Mouse (Mus musculus) forebrain, embryonic 16.5 days (tissue): Measurements from ENCODE around the gene Il1r1. TPM values are rescaled to one million over a fixed set of nuclear protein-coding genes. Genes with fewer than 3 reads are reported as not detected.

Experiments used
- ATAC-seq: fragments of 200-750 bp; cut with Nextera tagmentation; 2 replicates; pipeline ENCODE4 v1.8.0; 2017; ENCODE audit warnings: mild to moderate bottlenecking, moderate library complexity
- H3K27ac ChIP-seq: fragments of 300-500 bp; sonication (generic); 2 replicates; pipeline ENCODE4 v1.5.1; 2014; ENCODE audit warnings: low read length, control low read depth
- H3K27me3 ChIP-seq: fragments of 300-500 bp; sonication (generic); replicated peaks from 2 replicates; pipeline ENCODE4 v1.6.1; 2014; ENCODE audit warnings: low read length; ENCODE audit not compliant: control insufficient read depth, insufficient read depth
- H3K36me3 ChIP-seq: fragments of 300-500 bp; sonication (generic); 2 replicates; pipeline ENCODE4 v1.6.1; 2014; ENCODE audit not compliant: control insufficient read depth, insufficient read depth
- H3K4me1 ChIP-seq: fragments of 300-500 bp; sonication (generic); replicated peaks from 2 replicates; pipeline ENCODE4 v1.6.1; 2014; ENCODE audit warnings: low read length; ENCODE audit not compliant: control insufficient read depth, insufficient read depth
- H3K4me2 ChIP-seq: fragments of 300-500 bp; sonication (generic); 2 replicates; pipeline ENCODE4 v1.6.1; 2014; ENCODE audit warnings: mild to moderate bottlenecking, low read length, control low read depth
- H3K4me3 ChIP-seq: fragments of 300-500 bp; sonication (generic); replicated peaks from 2 replicates; pipeline ENCODE4 v1.5.1; 2014; ENCODE audit warnings: mild to moderate bottlenecking, low read length, control low read depth
- H3K9ac ChIP-seq: fragments of 300-500 bp; sonication (generic); replicated peaks from 2 replicates; pipeline ENCODE4 v1.6.1; 2014; ENCODE audit warnings: low read depth, low read length, control low read depth
- H3K9me3 ChIP-seq: fragments of 300-500 bp; sonication (generic); 2 replicates; pipeline ENCODE4 v1.6.1; 2016; ENCODE audit warnings: low read length; ENCODE audit not compliant: control insufficient read depth
- WGBS: fragments of 180-500 bp; shearing (Covaris S2); extraction: QIAGEN DNeasy Blood & Tissue Kit; methylation state at CpG from one replicate; pipeline ENCODE4 v1.1.7; 2014; 5-methylcytosine and 5-hydroxymethylcytosine counted together
- polyA plus RNA-seq: library from polyadenylated mRNA; unstranded; fragments of >200 nt; fragmentation: Nextera tagmentation; extraction: Ambion mirVana; gene quantifications from 2 replicates; pipeline ENCODE4 v1.2.1, GENCODE M21; 2015

The Il1r1 gene
- polyA plus RNA-seq, 1 experiment from 2014 or later: 0.44 TPM

DNA sequence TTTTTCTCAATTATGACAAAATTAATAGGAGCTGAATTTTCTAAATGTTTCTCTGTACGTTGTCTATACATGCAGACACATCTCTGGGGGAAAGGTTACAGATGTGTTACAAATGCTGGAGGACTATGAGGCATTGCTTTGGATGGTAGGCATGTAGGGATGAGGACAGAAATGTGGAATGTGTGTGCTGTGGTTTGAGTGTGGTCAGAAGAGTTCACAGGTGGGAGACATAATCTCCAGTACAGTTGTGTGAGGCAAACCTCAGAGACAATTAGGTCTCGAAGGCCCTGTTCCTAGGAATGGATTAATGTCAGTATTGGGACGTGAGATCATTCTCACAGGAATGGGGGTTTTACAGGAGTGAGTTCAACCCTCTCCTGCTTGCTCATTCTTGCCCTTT, 47.3 kb downstream of the Il1r1 start:
- no peak overlapping the region for H3K4me2 ChIP-seq
- no peaks in the 10 kb centered on the region for H3K4me1 ChIP-seq
- H3K36me3 ChIP-seq: no peaks in the 10 kb centered on the region
- no peak for ATAC-seq
- no peaks in the 10 kb centered on the region for H3K9me3 ChIP-seq
- H3K4me3 ChIP-seq: no peak overlapping the region
- no peak overlapping the region for H3K9ac ChIP-seq
- no peak overlapping the region for H3K27ac ChIP-seq
- 92% methylated on average over 3 of the region's 3 CpGs for WGBS
- H3K27me3 ChIP-seq: no peaks in the 10 kb centered on the region

DNA sequence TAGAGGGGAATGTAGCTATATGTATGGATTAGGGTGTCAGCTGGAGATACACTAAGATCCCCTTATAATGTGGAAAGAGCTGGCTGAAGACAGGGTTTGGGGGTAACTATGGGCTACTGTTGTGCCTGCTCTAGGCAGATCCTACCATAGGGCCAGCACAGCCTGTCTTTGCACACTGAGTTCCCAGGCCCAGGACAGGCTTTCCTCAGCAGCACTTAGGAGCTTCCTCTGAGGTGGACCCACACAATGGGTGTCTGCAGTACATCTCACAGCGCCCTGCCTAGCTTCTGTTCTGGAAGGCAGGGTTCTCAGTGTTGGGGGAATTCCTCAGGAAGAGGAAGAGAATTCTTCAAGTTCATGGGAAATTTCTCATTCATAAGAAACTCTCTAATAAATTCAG, 48.6 kb downstream of the Il1r1 start:
- Histone ChIP-seq H3K4me3 (no peak overlapping the region), H3K36me3 (no peaks in the 10 kb centered on the region), H3K4me1 (no peaks in the 10 kb centered on the region), H3K27ac (no peak overlapping the region), H3K9ac (no peak overlapping the region), H3K9me3 (no peaks in the 10 kb centered on the region), H3K4me2 (no peak overlapping the region), H3K27me3 (no peaks in the 10 kb centered on the region)
- WGBS: 88% methylated on average over 1 of the region's 1 CpGs
- ATAC-seq: no peak

- Histone ChIP-seq H3K4me2 (no peak overlapping the region), H3K27me3 (no peaks in the 10 kb centered on the region), H3K9me3 (no peaks in the 10 kb centered on the region), H3K36me3 (no peaks in the 10 kb centered on the region), H3K9ac (no peak overlapping the region), H3K27ac (no peak overlapping the region), H3K4me1 (no peaks in the 10 kb centered on the region), H3K4me3 (no peak overlapping the region)
- no peak for ATAC-seq
- WGBS: 79% methylated on average over 10 of the region's 10 CpGs
These were observed 50.6 kb downstream of the Il1r1 start for GRCm38 (mm10) chr1:40275285-40276013.

DNA sequence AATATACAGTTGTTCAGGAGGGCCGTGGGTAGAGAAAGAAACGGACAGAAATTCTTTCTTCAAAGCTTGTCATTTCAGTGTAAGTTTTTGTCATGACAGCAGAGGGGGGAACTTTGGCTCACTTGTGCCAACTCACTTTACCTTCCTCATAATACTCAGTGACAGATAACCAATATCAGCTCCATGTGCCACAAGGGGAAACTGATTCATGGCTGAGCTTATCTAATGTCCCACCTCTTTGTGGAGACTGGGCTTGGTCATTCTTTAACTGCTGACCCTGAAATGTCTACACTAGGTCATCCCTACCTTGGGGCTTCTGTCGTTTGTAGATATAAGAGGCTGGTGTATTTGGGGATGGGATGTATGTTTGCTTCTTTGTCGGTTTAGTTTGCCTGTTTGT, 53.1 kb downstream of the Il1r1 start:
- Histone ChIP-seq H3K9me3 (no peaks in the 10 kb centered on the region), H3K4me2 (no peak overlapping the region), H3K4me3 (no peak overlapping the region), H3K27me3 (no peaks in the 10 kb centered on the region), H3K9ac (no peak overlapping the region), H3K27ac (no peak overlapping the region), H3K36me3 (no peaks in the 10 kb centered on the region), H3K4me1 (no peaks in the 10 kb centered on the region)
- WGBS: 90% methylated on average over 4 of the region's 4 CpGs
- ATAC-seq: no peak

- no peak for ATAC-seq
- WGBS: 83% methylated on average over 2 of the region's 2 CpGs
- Histone ChIP-seq H3K36me3 (no peaks in the 10 kb centered on the region), H3K27me3 (no peaks in the 10 kb centered on the region), H3K4me2 (no peak overlapping the region), H3K9me3 (no peaks in the 10 kb centered on the region), H3K4me1 (no peaks in the 10 kb centered on the region), H3K9ac (no peak overlapping the region), H3K27ac (no peak overlapping the region), H3K4me3 (no peak overlapping the region)
These were observed 53.8 kb downstream of the Il1r1 start for GRCm38 (mm10) chr1:40278720-40279119.

DNA sequence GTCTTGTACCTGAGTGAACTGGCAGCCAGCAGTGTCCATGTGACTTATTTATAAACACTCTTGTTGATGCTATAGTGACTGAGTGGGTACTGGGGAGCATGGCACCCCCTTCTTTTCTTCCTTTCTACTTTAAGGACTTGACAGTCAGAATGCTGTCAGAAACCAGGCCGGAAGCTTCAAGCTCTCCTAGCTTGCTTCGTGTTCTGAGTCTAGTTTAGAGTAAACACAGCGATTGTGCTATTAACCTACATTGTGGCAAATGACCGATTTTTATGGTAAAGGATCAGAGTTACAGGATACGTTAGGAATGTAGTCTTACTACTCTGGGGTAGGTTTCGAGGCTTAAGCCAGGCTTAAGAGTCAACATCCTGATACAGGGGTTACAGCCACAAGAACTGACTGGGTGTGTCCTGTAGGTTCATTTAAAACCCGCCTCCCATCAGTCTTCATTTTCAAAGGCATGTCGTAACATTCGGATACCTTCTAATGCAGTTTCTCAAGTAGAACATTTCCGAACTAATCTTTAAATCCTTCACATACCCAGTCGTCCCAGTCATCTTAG, 54.4 kb downstream of the Il1r1 start:
- no peak overlapping the region for H3K27ac ChIP-seq
- no peaks in the 10 kb centered on the region for H3K36me3 ChIP-seq
- no peak overlapping the region for H3K4me3 ChIP-seq
- no peak overlapping the region for H3K4me2 ChIP-seq
- no peaks in the 10 kb centered on the region for H3K9me3 ChIP-seq
- H3K27me3 ChIP-seq: no peaks in the 10 kb centered on the region
- no peak overlapping the region for H3K9ac ChIP-seq
- no peaks in the 10 kb centered on the region for H3K4me1 ChIP-seq
- ATAC-seq: no peak
- 89% methylated on average over 11 of the region's 11 CpGs for WGBS

- H3K27ac ChIP-seq: no peak overlapping the region
- no peak overlapping the region for H3K4me2 ChIP-seq
- no peaks in the 10 kb centered on the region for H3K36me3 ChIP-seq
- no peaks in the 10 kb centered on the region for H3K4me1 ChIP-seq
- no peak overlapping the region for H3K9ac ChIP-seq
- WGBS: 80% methylated on average over 4 of the region's 4 CpGs
- no peaks in the 10 kb centered on the region for H3K27me3 ChIP-seq
- ATAC-seq: no peak
- H3K4me3 ChIP-seq: no peak overlapping the region
- no peaks in the 10 kb centered on the region for H3K9me3 ChIP-seq
These were observed 57.1 kb downstream of the Il1r1 start for GRCm38 (mm10) chr1:40281950-40282349.

DNA sequence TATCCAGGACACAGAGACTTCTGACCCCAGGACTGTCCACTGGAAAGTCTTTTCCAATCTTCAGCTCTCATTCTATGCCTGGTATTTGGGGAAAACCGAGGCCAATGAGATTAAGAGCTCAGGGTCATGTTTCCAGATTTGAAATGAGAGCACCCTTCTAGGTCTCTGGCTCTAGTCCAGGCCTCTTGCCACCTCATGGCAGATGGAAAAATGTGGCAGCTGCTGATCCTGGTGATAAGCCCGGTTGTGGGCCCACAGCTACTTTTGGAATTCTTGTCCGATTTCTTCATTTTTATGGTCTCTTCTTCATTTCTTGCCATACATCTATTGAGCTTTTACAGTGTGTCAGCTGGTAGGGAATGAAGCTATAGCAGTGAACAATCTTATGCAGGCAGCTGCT, 57.5 kb downstream of the Il1r1 start:
- no peaks in the 10 kb centered on the region for H3K36me3 ChIP-seq
- no peak for ATAC-seq
- 88% methylated on average over 3 of the region's 3 CpGs for WGBS
- no peaks in the 10 kb centered on the region for H3K9me3 ChIP-seq
- no peak overlapping the region for H3K4me2 ChIP-seq
- H3K27me3 ChIP-seq: no peaks in the 10 kb centered on the region
- H3K4me1 ChIP-seq: no peaks in the 10 kb centered on the region
- H3K4me3 ChIP-seq: no peak overlapping the region
- H3K9ac ChIP-seq: no peak overlapping the region
- no peak overlapping the region for H3K27ac ChIP-seq

DNA sequence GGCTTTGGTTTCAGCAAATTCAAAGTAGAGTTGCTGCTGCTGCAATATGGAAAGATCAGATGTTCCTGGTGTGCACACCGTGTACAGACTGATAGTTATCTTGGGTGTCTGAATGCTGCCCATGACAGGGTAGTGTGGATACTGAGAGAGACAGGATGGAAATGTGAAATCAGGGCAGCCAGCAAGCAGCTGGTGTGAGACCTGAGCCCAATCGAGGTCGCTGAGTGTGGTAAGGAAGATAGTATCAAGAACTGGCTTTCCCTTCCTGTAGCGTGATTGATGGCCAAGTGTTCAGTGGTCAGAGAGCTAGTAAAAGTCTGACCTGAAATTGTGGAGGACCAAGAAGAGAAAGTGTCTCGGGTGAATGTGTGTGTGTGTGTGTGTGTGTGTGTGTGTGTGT, 59.1 kb downstream of the Il1r1 start:
- no peak overlapping the region for H3K4me2 ChIP-seq
- no peaks in the 10 kb centered on the region for H3K36me3 ChIP-seq
- H3K9ac ChIP-seq: no peak overlapping the region
- H3K9me3 ChIP-seq: no peaks in the 10 kb centered on the region
- no peak for ATAC-seq
- no peak overlapping the region for H3K4me3 ChIP-seq
- WGBS: 83% methylated on average over 5 of the region's 5 CpGs
- H3K27me3 ChIP-seq: no peaks in the 10 kb centered on the region
- no peak overlapping the region for H3K27ac ChIP-seq
- no peaks in the 10 kb centered on the region for H3K4me1 ChIP-seq
